Mouse (Mus musculus) brown adipose tissue, adult 24 weeks (tissue): ENCODE measurements around the gene Cchcr1. TPM values are rescaled to one million over a fixed set of nuclear protein-coding genes. Genes with fewer than 3 reads are reported as not detected.

Experiments used
- H3K27ac ChIP-seq: fragments of 200-500 bp; replicated peaks from 2 replicates; pipeline ENCODE4 v1.5.1; 2012; ENCODE audit warnings: low read depth, mild to moderate bottlenecking, low read length
- H3K4me1 ChIP-seq: fragments of 200-500 bp; 2 replicates; pipeline ENCODE4 v1.6.1; 2012; ENCODE audit warnings: low read length, mixed read lengths; ENCODE audit not compliant: control insufficient read depth, insufficient read depth, insufficient read length
- H3K4me3 ChIP-seq: fragments of 200-500 bp; 2 replicates; pipeline ENCODE4 v1.5.1; 2012; ENCODE audit warnings: low read depth, mild to moderate bottlenecking, low read length, moderate library complexity; ENCODE audit not compliant: insufficient read depth
- polyA plus RNA-seq: library from polyadenylated mRNA; stranded (reverse); fragments of >200 nt; gene quantifications from 2 replicates; pipeline ENCODE4 v1.2.4, GENCODE M21; 2012; ENCODE audit not compliant: missing spikeins, insufficient read depth, insufficient read length

Gene Cchcr1
- polyA plus RNA-seq, 1 experiment: 2.3 TPM

- Histone ChIP-seq H3K4me3 (no peak overlapping the region), H3K4me1 (peaks cover under 1% of the 10 kb centered on the region; the same call in 1 of the 2 replicates), H3K27ac (no peak overlapping the region)
Observed at GRCm38 (mm10) chr17:35556812-35557211, 39.9 kb downstream of the Cchcr1 start.

- Histone ChIP-seq H3K4me3 (no peak overlapping the region), H3K27ac (no peak overlapping the region), H3K4me1 (no peaks in the 10 kb centered on the region)
Observed at GRCm38 (mm10) chr17:35557351-35557750, 40.5 kb downstream of the Cchcr1 start.

GRCm38 (mm10) chr17:35558216-35558615, 41.3 kb downstream of the Cchcr1 start:
- H3K27ac ChIP-seq: no peak overlapping the region
- H3K4me3 ChIP-seq: no peak overlapping the region
- no peaks in the 10 kb centered on the region for H3K4me1 ChIP-seq

- H3K27ac ChIP-seq: no peak within 1 kb of the TSS
- H3K4me3 ChIP-seq: no peak within 1 kb of the TSS
- H3K4me1 ChIP-seq: no peaks in the 10 kb centered on the region
Observed at GRCm38 (mm10) chr17:35567150-35567549, 50.2 kb downstream of the Cchcr1 start, which contains the start of gene 2300002M23Rik. Gene 2300002M23Rik (plus strand): TSS chr17:35567450.

GRCm38 (mm10) chr17:35567767-35568166, 50.9 kb downstream of the Cchcr1 start:
- Histone ChIP-seq H3K4me1 (no peaks in the 10 kb centered on the region), H3K4me3 (no peak overlapping the region), H3K27ac (no peak overlapping the region)

- no peaks in the 10 kb centered on the region for H3K4me1 ChIP-seq
- no peak overlapping the region for H3K4me3 ChIP-seq
- no peak overlapping the region for H3K27ac ChIP-seq
Observed at GRCm38 (mm10) chr17:35569091-35569944, 52.4 kb downstream of the Cchcr1 start.

GRCm38 (mm10) chr17:35570836-35571235, 53.9 kb downstream of the Cchcr1 start:
- Histone ChIP-seq H3K4me1 (no peaks in the 10 kb centered on the region), H3K4me3 (no peak overlapping the region), H3K27ac (no peak overlapping the region)

- Histone ChIP-seq H3K27ac (no peak overlapping the region), H3K4me3 (no peak overlapping the region), H3K4me1 (no peaks in the 10 kb centered on the region)
Observed at GRCm38 (mm10) chr17:35571477-35571876, 54.6 kb downstream of the Cchcr1 start.

GRCm38 (mm10) chr17:35578211-35578610, 61.3 kb downstream of the Cchcr1 start:
- Histone ChIP-seq H3K4me1 (no peaks in the 10 kb centered on the region), H3K27ac (no peak overlapping the region), H3K4me3 (no peak overlapping the region)

Other genes starting within 250 kb of the Cchcr1 start
- 0.40 TPM in 1 of 2 replicates, not detected in the other for gene H2-Q1, start 196.7 kb upstream of the Cchcr1 start, polyA plus RNA-seq
- gene H2-Q2, start 174.9 kb upstream of the Cchcr1 start, polyA plus RNA-seq: not detected in 2 replicates
- gene H2-Q4, start 137.5 kb upstream of the Cchcr1 start, polyA plus RNA-seq: 12.3 and 19.2 TPM in 2 replicates
- gene H2-Q6, start 92.2 kb upstream of the Cchcr1 start, polyA plus RNA-seq: 6.4 and 9.4 TPM in 2 replicates
- gene H2-Q7, start 77.9 kb upstream of the Cchcr1 start, polyA plus RNA-seq: 9.1 and 23.4 TPM in 2 replicates
- 164 and 201 TPM in 2 replicates for gene H2-Q10, start 47.0 kb upstream of the Cchcr1 start, polyA plus RNA-seq
- gene Pou5f1, start 11.1 kb upstream of the Cchcr1 start, polyA plus RNA-seq: not detected in 2 replicates
- gene Tcf19, start 276 bp upstream of the Cchcr1 start, polyA plus RNA-seq: 1.1 and 3.6 TPM in 2 replicates
- gene Psors1c2, start 16.1 kb downstream of the Cchcr1 start, polyA plus RNA-seq: not detected in 2 replicates
- 19.7 TPM in 2 replicates for gene Cdsn, start 35.0 kb downstream of the Cchcr1 start, polyA plus RNA-seq
- gene 2300002M23Rik, start 50.4 kb downstream of the Cchcr1 start, polyA plus RNA-seq: not detected in 2 replicates
- gene Sfta2, start 84.4 kb downstream of the Cchcr1 start, polyA plus RNA-seq: not detected in 2 replicates
- gene Gm9573, start 109.5 kb downstream of the Cchcr1 start, polyA plus RNA-seq: not detected in 2 replicates
- not detected in 2 replicates for gene Mucl3, start 126.6 kb downstream of the Cchcr1 start, polyA plus RNA-seq
- gene Vars2, start 150.5 kb downstream of the Cchcr1 start, polyA plus RNA-seq: 18.1 and 18.5 TPM in 2 replicates
- gene Gtf2h4, start 156.6 kb downstream of the Cchcr1 start, polyA plus RNA-seq: 16.3 and 19.0 TPM in 2 replicates
- 4.2 and 4.5 TPM in 2 replicates for gene Ddr1, start 187.5 kb downstream of the Cchcr1 start, polyA plus RNA-seq